Mouse (Mus musculus) midbrain, embryonic 16.5 days (tissue): ENCODE data around the gene Arid1a. TPM values are rescaled to one million over a fixed set of nuclear protein-coding genes. Genes with fewer than 3 reads are reported as not detected.

ENCODE experiments used
- ATAC-seq: fragments of 200-750 bp; cut with Nextera tagmentation; 2 replicates; pipeline ENCODE4 v1.8.0; 2017; ENCODE audit warnings: moderate TSS enrichment
- H3K27ac ChIP-seq: fragments of 300-500 bp; sonication (generic); 2 replicates; pipeline ENCODE4 v1.5.1; 2014; ENCODE audit warnings: mild to moderate bottlenecking, low read length, mixed read lengths
- H3K27me3 ChIP-seq: fragments of 300-500 bp; sonication (generic); 2 replicates; pipeline ENCODE4 v1.6.1; 2014; ENCODE audit warnings: low read depth, low read length, mixed read lengths; ENCODE audit not compliant: control insufficient read depth, insufficient read depth
- H3K36me3 ChIP-seq: fragments of 300-500 bp; sonication (generic); 2 replicates; pipeline ENCODE4 v1.6.1; 2014; ENCODE audit warnings: mild to moderate bottlenecking, low read length, moderate library complexity, mixed read lengths; ENCODE audit not compliant: control insufficient read depth, insufficient read depth
- H3K4me1 ChIP-seq: fragments of 300-500 bp; sonication (generic); 2 replicates; pipeline ENCODE4 v1.6.1; 2014; ENCODE audit warnings: mild to moderate bottlenecking, low read length, mixed read lengths; ENCODE audit not compliant: control insufficient read depth, insufficient read depth
- H3K4me2 ChIP-seq: fragments of 300-500 bp; sonication (generic); 2 replicates; pipeline ENCODE4 v1.6.1; 2014; ENCODE audit warnings: mild to moderate bottlenecking, low read length, mixed read lengths
- H3K4me3 ChIP-seq: fragments of 300-500 bp; sonication (generic); 2 replicates; pipeline ENCODE4 v1.5.1; 2014; ENCODE audit warnings: low read depth, mild to moderate bottlenecking, low read length, moderate library complexity, mixed read lengths
- H3K9ac ChIP-seq: fragments of 300-500 bp; sonication (generic); 2 replicates; pipeline ENCODE4 v1.6.1; 2014; ENCODE audit warnings: low read depth, low read length, mixed read lengths
- H3K9me3 ChIP-seq: fragments of 300-500 bp; sonication (generic); replicated peaks from 2 replicates; pipeline ENCODE4 v1.6.1; 2014; ENCODE audit warnings: mild to moderate bottlenecking, low read length, mixed read lengths; ENCODE audit not compliant: control insufficient read depth, poor library complexity, severe bottlenecking
- WGBS: fragments of 180-500 bp; shearing (Covaris S2); extraction: QIAGEN DNeasy Blood & Tissue Kit; methylation state at CpG from one replicate; pipeline ENCODE4 v1.1.7; 2014; 5-methylcytosine and 5-hydroxymethylcytosine counted together
- polyA plus RNA-seq: library from polyadenylated mRNA; unstranded; fragments of >200 nt; fragmentation: Nextera tagmentation; extraction: Ambion mirVana; gene quantifications from 2 replicates; pipeline ENCODE4 v1.2.1, GENCODE M21; 2015

Arid1a gene
- polyA plus RNA-seq, result 28.7 and 36.1 TPM in 2 replicates

- no peaks in the 10 kb centered on the region for H3K36me3 ChIP-seq
- peaks cover 18% of the 10 kb centered on the region for H3K4me1 ChIP-seq
- ATAC-seq, result peak; percentile 75
- H3K27ac ChIP-seq, result peak within 1 kb of the TSS; percentile 96
- H3K27me3 ChIP-seq, result no peaks in the 10 kb centered on the region
- H3K9ac ChIP-seq, result peak within 1 kb of the TSS; percentile 62
- no peaks in the 10 kb centered on the region for H3K9me3 ChIP-seq
- under 1% methylated on average over 39 of the region's 40 CpGs for WGBS
- H3K4me3 ChIP-seq, result peak within 1 kb of the TSS; percentile 58
- peak within 1 kb of the TSS; percentile 87 for H3K4me2 ChIP-seq
Measured at GRCm38 (mm10) chr4:133756514-133757268, at the start of gene Arid1a. Gene Arid1a (minus strand): TSS chr4:133756769.

GRCm38 (mm10) chr4:133804401-133805263, 48.1 kb upstream of the Arid1a start:
- Histone ChIP-seq H3K4me1 (no peaks in the 10 kb centered on the region), H3K4me2 (no peak overlapping the region), H3K4me3 (no peak overlapping the region), H3K27ac (no peak overlapping the region), H3K27me3 (no peaks in the 10 kb centered on the region), H3K36me3 (no peaks in the 10 kb centered on the region), H3K9me3 (no peaks in the 10 kb centered on the region), H3K9ac (no peak overlapping the region)
- WGBS, result 79% methylated on average over 15 of the region's 15 CpGs
- ATAC-seq, result no peak

- Histone ChIP-seq H3K4me1 (no peaks in the 10 kb centered on the region), H3K9me3 (no peaks in the 10 kb centered on the region), H3K4me3 (no peak overlapping the region), H3K36me3 (no peaks in the 10 kb centered on the region), H3K27me3 (no peaks in the 10 kb centered on the region), H3K9ac (no peak overlapping the region), H3K27ac (no peak overlapping the region), H3K4me2 (no peak overlapping the region)
- no peak for ATAC-seq
- 32% methylated on average over 6 of the region's 6 CpGs for WGBS
Measured at GRCm38 (mm10) chr4:133800589-133800988, 44.0 kb upstream of the Arid1a start.

GRCm38 (mm10) chr4:133793269-133793668, 36.7 kb upstream of the Arid1a start:
- WGBS, result 90% methylated on average over 3 of the region's 3 CpGs
- no peaks in the 10 kb centered on the region for H3K27me3 ChIP-seq

GRCm38 (mm10) chr4:133774570-133775554, 18.3 kb upstream of the Arid1a start:
- H3K27ac ChIP-seq, result no peak overlapping the region
- 80% methylated on average over 21 of the region's 21 CpGs for WGBS
- no peaks in the 10 kb centered on the region for H3K4me1 ChIP-seq

More at GRCm38 (mm10) chr4:133793269-133793668, 36.7 kb upstream of the Arid1a start:
- H3K4me1 ChIP-seq, result no peaks in the 10 kb centered on the region
- no peak overlapping the region for H3K4me2 ChIP-seq
- H3K4me3 ChIP-seq, result no peak overlapping the region
- H3K9me3 ChIP-seq, result no peaks in the 10 kb centered on the region
- H3K36me3 ChIP-seq, result no peaks in the 10 kb centered on the region
- no peak for ATAC-seq
- H3K9ac ChIP-seq, result no peak overlapping the region
- H3K27ac ChIP-seq, result no peak overlapping the region

GRCm38 (mm10) chr4:133769157-133769556, 12.6 kb upstream of the Arid1a start:
- Histone ChIP-seq H3K27me3 (no peaks in the 10 kb centered on the region), H3K4me3 (no peak overlapping the region), H3K27ac (no peak overlapping the region), H3K4me1 (no peaks in the 10 kb centered on the region), H3K9ac (no peak overlapping the region), H3K36me3 (no peaks in the 10 kb centered on the region), H3K9me3 (no peaks in the 10 kb centered on the region), H3K4me2 (no peak overlapping the region)
- WGBS, result 81% methylated on average over 3 of the region's 3 CpGs
- ATAC-seq, result no peak

More at GRCm38 (mm10) chr4:133774570-133775554, 18.3 kb upstream of the Arid1a start:
- H3K4me3 ChIP-seq, result no peak overlapping the region
- H3K27me3 ChIP-seq, result no peaks in the 10 kb centered on the region
- H3K9me3 ChIP-seq, result no peaks in the 10 kb centered on the region
- ATAC-seq, result no peak
- H3K4me2 ChIP-seq, result no peak overlapping the region
- H3K9ac ChIP-seq, result no peak overlapping the region
- no peaks in the 10 kb centered on the region for H3K36me3 ChIP-seq

GRCm38 (mm10) chr4:133763112-133763511, 6.5 kb upstream of the Arid1a start:
- Histone ChIP-seq H3K9ac (no peak overlapping the region), H3K4me3 (no peak overlapping the region), H3K36me3 (no peaks in the 10 kb centered on the region), H3K4me1 (no peaks in the 10 kb centered on the region), H3K9me3 (no peaks in the 10 kb centered on the region), H3K27me3 (no peaks in the 10 kb centered on the region), H3K4me2 (no peak overlapping the region), H3K27ac (no peak overlapping the region)
- WGBS, result 73% methylated on average over 6 of the region's 6 CpGs
- ATAC-seq, result no peak

GRCm38 (mm10) chr4:133759659-133760058, 3.1 kb upstream of the Arid1a start:
- Histone ChIP-seq H3K9me3 (no peaks in the 10 kb centered on the region), H3K36me3 (no peaks in the 10 kb centered on the region), H3K9ac (no peak overlapping the region), H3K27ac (no peak overlapping the region), H3K27me3 (no peaks in the 10 kb centered on the region), H3K4me2 (no peak overlapping the region), H3K4me3 (no peak overlapping the region), H3K4me1 (peaks cover 16% of the 10 kb centered on the region)
- no peak for ATAC-seq
- WGBS, result 86% methylated on average over 8 of the region's 8 CpGs
